Mouse (Mus musculus) CD4-positive, CD25-positive, alpha-beta regulatory T cell, adult 4 months (primary cell): ENCODE results near the gene Ptpre. TPM values are rescaled to one million over a fixed set of nuclear protein-coding genes. Genes with fewer than 3 reads are reported as not detected.
A peak's percentile ranks its signal among the peaks of the same experiment; 100 is the strongest.
"Not testable (repeated sequence)": the region's sequence is repeated elsewhere in the genome, so short reads cannot be mapped to it uniquely, and the experiment has no call there.

ENCODE experiments used
- ATAC-seq: one replicate; pipeline ENCODE4 v1.8.0; 2017
- polyA plus RNA-seq, 2 experiments: library from polyadenylated mRNA; unstranded; fragments of 100-300 nt; shearing (Covaris generic); gene quantifications; one replicate each; pipeline ENCODE4 v1.2.1; 2017

Gene Ptpre
- polyA plus RNA-seq, 2 experiments from 2014 or later: 36.3 to 38.2 TPM

- ATAC-seq: no peak
Measured at GRCm38 (mm10) chr7:135698362-135698761, 161.1 kb downstream of the Ptpre start.

- not testable (repeated sequence) for ATAC-seq
Measured at GRCm38 (mm10) chr7:135699351-135699750, 162.1 kb downstream of the Ptpre start.

GRCm38 (mm10) chr7:135703600-135704148, 166.4 kb downstream of the Ptpre start:
- no peak for ATAC-seq

GRCm38 (mm10) chr7:135704251-135704650, 167.0 kb downstream of the Ptpre start:
- ATAC-seq: no peak

- ATAC-seq: no peak
Measured at GRCm38 (mm10) chr7:135705083-135705482, 167.8 kb downstream of the Ptpre start.

DNA sequence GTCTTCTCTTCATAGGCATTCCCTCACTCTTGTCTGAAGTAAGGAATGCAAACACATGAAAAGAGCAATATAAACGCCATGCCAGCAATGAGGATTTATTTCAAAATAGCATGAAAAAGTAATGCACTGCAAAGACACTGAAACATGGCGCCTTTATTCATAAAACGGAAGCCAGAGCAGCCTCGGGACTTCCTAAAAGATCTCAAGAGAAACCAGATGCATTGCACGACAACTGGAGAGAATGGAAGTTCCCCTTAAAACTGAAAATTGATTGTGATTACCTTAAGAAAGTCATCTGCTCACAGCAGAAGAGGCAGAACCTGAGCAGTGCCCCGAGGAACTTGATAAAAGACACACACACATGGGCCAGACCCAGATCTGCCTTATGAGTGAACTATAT, 168.5 kb downstream of the Ptpre start:
- no peak for ATAC-seq

GRCm38 (mm10) chr7:135710702-135711101, 173.4 kb downstream of the Ptpre start:
- no peak for ATAC-seq

- ATAC-seq: no peak
Measured at GRCm38 (mm10) chr7:135712534-135712933, 175.3 kb downstream of the Ptpre start.

DNA sequence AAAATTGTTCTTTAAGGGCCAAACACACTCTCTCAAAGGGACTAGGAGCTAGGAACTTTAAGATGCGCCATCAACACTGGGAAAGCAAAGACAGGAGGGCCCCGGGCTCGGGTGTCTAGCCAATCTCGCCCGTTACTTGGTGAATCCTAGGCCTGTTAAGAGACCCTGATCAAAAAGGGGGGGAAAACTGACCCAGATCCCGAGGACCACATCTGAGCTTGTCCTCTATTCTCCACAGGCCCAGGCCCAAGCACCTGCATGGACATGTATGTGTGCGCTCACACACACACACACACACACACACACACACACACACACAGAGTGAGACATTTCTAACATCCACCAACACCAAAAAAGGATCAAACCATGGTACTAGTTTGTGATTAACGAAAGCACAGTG, 176.0 kb downstream of the Ptpre start:
- ATAC-seq: no peak

- ATAC-seq: no peak
Measured at GRCm38 (mm10) chr7:135715166-135715565, 177.9 kb downstream of the Ptpre start.

DNA sequence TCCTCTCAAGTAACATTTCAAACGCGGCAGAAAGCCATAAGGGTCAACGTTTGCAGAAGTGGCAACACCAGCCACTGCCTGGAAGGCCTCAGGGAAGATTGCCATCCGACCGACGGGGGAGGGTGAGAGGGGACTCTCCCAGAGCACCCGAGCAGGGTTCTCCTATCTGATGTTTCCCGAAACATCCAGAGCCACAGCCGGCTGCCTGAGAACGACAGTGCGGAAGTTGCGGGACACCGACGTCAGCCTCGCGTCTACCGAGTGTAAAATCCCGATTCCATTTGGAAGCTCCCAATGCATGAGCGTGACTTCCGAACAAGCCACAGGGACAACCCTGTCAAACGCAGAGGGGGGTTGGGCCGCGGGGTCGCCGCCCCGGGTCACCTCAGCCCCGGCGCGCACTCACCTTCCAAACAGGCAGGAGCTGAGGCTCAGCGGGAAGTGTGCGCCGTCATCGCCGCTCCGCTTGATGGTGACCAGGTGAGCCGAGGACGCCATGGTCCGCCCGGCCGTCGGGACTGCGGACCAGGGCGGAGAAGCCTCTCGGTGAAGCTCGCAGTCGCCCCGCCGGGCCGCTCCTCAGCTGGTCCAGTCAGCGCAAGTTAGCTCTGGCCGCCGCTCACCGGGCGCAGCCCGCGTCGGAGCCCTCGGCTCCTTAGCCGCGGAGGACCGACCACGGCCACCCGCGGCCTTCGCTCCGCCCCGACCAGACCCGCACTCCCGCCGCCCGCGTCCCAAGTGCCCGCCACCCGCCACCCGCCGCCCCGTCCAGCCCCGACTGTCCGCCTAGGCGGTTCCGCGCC, 178.6 kb downstream of the Ptpre start, which contains the start of gene Mki67:
Gene Mki67, minus strand, starts transcription at position 720 of the 803 bp plus-strand sequence.
- peak; percentile 5 for ATAC-seq

DNA sequence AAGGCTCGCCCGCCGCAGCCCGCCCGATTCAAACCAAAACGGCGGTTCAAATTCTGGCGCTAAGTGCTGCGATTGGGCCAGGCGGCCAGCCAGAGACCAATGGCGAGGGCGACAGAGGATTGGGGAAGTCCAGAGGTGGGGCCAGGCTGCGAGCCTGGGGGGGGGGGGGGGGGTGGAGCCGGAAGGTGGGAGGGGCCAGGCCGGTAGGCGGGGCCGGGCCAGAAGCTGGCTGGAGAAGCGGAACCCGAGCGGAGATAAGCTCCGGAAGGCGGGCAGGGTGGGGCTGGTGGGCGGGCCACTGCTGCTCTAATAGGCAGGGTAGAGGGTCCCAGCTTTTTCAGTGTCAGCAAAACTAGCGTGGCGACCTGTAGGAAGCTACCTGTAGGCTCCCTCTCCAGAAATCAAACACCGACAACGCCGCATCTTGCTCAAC, 179.2 kb downstream of the Ptpre start:
- peak; percentile 92 for ATAC-seq

GRCm38 (mm10) chr7:135716968-135717557, 179.8 kb downstream of the Ptpre start:
- ATAC-seq: peak; percentile 2

DNA sequence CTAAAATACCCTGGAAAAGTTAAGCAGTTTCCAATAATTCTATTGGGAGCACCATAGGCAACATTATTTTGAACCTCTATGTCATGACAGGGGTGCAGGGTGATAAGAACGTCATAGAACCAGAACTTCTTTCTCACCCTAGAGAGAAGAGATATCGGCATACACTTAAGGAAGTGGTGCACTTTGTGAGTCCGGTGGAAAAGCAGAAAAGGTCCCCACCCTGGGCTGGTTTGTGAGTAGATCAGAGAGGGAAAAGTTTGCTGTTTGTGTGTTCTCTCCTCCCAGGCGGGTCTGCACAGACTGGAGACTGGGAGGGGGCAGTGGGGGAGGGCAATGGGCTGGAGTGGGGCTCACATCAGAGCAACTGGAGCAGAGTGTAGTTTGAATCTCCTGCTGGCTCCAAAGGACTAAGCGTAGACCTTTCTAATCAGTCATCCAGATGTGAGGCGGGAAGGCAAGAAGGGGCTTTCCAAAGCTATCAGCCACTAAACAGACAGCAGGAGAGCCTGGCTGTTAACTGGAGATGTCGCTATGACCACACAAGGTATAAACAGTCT, 184.2 kb downstream of the Ptpre start:
- no peak for ATAC-seq

DNA sequence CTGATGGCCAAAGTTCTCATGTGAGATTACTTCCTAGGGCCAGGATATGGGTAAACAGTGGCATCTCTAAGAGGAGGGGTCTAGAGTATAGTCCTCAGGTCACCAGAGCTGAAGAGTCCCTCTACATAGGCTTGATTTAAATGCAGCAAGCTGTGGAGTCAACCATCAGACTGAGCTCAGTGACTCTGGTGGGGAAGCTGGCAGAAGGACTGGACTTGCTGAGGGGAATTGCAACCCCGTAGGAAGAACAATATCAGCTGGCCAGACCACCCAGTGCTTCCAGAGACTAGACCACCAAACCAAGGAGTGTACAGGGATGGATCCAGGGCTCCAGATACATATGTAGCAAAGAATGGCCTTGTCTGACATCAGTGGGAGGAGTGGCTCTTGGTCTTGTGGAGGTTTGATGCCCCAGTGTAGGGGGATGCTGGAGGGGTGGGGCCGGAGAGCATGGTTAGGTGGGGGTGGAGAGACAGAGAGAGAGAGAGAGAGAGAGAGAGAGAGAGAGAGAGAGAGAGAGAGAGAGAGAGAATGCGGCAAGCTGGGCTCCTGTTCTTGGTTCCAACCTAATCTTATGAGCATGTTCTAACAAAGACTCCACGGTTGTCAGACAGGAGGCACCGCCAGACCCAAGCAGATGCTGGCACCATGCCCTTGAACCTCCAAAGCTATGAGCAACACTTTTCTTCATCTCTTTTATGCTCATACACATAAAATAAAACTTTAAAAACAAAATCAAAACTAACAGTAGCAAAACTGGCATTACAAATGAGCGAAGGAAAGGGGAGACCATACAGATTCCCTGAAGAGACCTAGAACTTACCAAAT, 184.9 kb downstream of the Ptpre start:
- no peak for ATAC-seq

- no peak for ATAC-seq
Measured at GRCm38 (mm10) chr7:135723672-135724341, 186.5 kb downstream of the Ptpre start.

DNA sequence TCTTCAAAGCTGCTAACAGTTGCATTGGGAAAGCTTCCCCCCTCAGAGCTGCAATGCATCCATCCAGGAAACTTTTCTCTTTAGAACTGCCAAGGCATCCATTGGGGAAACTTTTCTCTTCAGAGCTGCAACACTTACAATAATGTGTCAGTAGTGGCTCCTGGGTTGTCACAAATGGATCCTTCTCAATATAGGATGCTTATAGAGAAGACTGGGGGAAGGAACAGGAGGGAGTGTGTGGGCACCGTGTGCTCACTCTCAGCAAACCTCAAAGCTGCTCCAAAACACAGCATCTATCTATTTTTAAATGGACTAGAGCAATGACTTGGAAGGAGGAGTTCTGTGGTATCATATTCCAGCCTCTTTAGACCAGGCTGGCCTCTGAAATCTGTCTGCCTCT, 189.4 kb downstream of the Ptpre start:
- ATAC-seq: no peak

GRCm38 (mm10) chr7:135728038-135728437, 190.8 kb downstream of the Ptpre start:
- no peak for ATAC-seq

DNA sequence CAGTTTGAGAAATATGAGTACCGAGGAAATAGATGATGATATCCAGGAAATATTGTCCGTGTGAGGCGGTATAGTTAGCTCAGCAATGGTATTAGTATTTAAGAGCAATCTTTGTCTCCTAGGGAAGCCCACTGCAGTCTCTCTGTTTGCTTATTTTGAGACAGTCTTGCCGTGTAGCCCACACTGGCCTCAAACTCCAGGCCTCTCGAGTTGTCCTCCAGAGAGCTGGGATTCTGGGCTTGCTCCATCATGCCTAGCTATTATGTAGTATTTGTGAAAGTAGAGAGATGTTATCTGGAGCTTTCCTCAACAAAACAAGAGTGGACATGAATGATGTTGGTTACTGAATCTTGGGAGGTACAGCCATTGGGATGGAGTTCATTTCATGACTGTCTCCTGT, 197.1 kb downstream of the Ptpre start:
- no peak for ATAC-seq

GRCm38 (mm10) chr7:135734911-135735646, 197.8 kb downstream of the Ptpre start:
- no peak for ATAC-seq
